Mouse (Mus musculus): ENCODE data around the gene Cep112.

Cep112 gene

DNA sequence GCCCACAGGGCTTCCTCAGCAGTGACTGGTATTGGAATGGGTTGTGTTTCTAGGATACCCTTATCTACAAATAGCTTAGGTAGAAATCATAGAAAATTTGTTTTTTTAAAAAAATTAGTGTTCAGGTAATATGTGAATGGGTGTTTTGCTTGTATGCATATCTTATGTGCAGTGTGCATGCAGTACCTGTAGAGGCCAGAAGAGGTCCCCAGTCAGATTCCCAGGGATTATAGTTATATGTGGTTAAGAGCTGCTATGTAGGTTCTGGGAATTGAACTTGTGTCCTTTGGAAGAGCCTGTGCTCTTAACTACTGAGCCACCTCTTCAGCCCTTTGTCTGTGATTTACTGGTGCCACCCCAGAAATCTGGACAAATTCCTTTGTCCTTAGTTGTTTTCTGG lies 22.2 kb downstream of the Cep112 start:
- DNase-seq (ENCODE audit: low read depth): no peak

- peak; percentile 55 for DNase-seq (ENCODE audit: low read depth)
These were observed 24.8 kb downstream of the Cep112 start for GRCm38 (mm10) chr11:108449811-108450210.

- DNase-seq (ENCODE audit: low read depth): no peak
These were observed 34.6 kb downstream of the Cep112 start for GRCm38 (mm10) chr11:108459599-108459998.

DNA sequence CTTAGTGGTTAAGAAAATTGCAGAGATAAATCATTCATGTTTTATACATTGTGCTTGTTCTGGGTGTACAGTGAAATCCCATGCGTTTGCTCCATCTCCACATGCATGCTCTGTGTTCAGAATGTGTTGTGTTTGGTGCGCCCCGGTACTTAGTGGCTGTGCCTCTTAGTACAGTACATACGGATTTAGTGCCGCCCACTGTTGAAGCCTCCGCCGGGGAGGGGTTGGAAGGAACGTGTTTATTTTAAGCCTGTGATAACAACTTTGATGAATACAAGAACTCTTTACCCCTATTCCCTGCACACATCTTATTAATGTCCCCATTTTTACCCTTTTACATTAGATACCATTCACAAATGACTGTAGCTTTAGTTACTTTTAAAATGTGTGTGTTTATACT lies 39.1 kb downstream of the Cep112 start:
- no peak for DNase-seq (ENCODE audit: low read depth)

DNA sequence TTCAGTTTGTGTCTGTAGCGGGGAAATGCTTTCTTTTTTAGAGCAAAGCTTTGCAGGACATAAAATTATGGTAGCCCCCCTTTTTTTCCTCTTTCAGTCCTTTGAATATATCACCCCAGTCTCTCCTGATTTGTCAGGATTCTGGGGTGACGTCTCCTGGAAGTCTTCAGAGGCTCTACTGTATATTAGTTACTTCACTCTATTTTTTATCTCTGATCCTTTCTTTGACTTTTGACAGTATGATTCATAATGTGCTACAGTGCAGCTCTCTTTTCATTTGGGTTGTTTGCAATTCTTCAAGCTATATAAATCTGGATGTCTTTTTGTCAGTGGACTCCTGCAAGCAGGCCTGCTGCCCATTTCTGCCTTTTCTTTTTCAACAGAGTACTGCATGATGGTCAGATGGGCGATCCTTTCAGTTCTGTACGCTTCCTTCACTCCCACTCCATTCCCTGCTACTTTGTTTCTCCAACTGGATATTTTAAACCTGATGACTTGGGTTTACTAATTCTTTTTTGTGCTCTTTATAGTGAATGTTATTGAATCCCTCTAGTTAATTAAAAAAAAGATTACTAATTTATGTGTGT lies 39.8 kb downstream of the Cep112 start:
- DNase-seq (ENCODE audit: low read depth): no peak

DNA sequence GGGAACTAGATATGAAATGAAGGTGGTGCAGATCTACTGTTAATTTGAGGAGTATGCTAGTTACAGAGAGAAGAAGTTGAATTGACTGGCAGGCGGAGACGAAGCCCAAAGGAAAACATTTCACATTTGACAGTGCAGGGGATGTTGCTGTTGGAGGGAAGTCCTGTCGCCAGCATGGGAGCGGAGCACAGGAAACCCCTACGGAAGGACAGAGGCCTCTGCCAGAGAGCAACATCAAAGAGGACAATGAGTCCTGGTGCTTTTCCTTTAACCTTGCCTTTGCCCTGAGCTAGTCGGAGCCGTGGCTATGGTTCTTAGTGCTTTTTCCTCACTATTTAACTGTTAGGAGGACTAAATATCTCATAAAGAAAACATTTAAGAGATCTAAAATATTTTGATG lies 50.7 kb downstream of the Cep112 start:
- no peak for DNase-seq (ENCODE audit: low read depth)

- DNase-seq (ENCODE audit: low read depth): no peak
These were observed 51.2 kb downstream of the Cep112 start for GRCm38 (mm10) chr11:108476226-108476625.

GRCm38 (mm10) chr11:108483976-108484375 lies 59.0 kb downstream of the Cep112 start:
- no peak for DNase-seq (ENCODE audit: low read depth)

DNA sequence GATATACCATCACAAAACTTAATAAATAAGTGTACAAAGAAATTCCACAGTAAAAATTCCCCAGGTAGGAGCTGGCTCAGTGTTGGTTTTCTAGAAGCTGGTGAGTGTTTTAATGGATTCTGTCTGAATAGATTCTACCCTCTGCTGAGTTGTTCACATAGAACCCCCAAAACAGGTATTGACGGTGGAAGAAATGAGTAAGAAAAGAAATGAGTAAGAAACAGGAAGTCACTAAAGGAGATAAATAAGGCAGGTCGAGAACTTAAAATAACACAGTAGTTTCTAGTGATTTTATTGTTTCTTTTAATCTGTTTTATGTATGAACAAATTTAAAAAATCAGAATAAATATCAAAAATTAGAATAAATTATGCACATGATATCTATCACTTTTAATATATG lies 63.3 kb downstream of the Cep112 start:
- no peak for DNase-seq (ENCODE audit: low read depth)

DNA sequence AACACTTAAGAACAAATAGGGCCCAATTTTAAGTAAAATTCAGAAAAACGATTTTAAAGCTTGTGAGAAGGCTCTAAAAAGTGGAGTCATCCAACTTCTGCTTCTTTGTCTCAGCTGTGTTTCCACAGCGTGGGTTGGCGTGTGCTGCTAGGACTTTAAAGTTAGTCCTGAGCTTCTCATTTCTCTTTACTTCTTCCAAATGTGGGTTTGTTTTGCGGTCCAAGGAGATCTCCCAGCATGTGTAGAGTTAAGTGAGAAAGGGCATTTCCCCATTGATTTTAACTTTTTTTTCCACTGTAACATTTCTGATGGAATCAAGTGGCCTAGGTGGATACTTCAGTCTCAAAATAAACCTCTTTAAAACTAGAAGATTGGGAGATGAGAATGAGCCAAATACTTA lies 64.9 kb downstream of the Cep112 start:
- no peak for DNase-seq (ENCODE audit: low read depth)

- no peak for DNase-seq (ENCODE audit: low read depth)
These were observed 83.2 kb downstream of the Cep112 start for GRCm38 (mm10) chr11:108508190-108508589.

DNA sequence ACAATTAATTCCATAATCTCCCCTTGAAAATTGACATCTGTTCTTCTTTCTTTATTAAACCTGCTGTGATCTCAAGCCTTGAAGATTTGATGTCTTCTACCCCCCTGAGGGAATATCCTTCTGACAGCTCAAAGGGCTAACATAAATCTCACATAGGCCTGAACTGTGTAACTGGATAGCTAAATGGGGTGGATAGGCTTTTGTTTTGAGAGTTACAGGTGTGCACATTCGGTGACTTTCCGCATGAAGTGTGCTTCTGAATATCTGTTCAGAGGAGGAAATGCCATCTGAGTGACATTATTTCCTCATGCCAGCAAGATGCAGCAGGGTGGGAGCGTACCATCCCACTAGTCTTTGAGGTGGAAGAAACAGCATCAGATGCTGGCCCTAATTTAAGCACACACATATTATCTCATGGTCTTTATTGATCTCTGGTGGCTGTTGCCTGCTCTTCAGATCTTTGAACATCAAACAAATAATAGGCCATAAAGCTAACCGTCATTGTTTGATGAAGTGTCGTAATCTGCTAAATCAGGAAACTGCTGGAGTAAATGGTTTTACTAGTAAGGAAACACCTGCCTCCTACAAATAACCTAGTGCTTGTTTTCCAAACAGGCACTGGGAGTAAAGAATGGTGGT lies 102.9 kb downstream of the Cep112 start:
- no peak for DNase-seq (ENCODE audit: low read depth)

GRCm38 (mm10) chr11:108532901-108533300 lies 107.9 kb downstream of the Cep112 start:
- DNase-seq (ENCODE audit: low read depth): no peak

DNA sequence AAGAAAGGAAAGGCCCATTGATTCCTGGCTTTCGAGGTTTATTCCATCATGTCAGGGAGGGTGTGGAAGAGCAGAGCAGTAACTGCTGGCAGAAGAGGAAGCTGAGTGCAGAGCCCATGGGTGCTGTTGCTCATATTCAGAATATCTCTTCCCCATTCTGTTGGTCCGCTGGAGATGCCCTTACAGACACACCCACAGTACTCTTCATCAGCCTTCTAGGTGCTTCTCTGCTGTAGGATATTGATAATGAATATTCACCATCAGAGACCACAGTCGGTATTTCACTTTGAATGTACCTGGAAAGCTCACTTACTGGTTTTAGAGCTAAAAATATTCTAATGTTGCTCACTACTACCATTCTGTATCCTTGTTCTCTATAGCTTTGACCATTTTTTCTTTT lies 109.0 kb downstream of the Cep112 start:
- no peak for DNase-seq (ENCODE audit: low read depth)

DNA sequence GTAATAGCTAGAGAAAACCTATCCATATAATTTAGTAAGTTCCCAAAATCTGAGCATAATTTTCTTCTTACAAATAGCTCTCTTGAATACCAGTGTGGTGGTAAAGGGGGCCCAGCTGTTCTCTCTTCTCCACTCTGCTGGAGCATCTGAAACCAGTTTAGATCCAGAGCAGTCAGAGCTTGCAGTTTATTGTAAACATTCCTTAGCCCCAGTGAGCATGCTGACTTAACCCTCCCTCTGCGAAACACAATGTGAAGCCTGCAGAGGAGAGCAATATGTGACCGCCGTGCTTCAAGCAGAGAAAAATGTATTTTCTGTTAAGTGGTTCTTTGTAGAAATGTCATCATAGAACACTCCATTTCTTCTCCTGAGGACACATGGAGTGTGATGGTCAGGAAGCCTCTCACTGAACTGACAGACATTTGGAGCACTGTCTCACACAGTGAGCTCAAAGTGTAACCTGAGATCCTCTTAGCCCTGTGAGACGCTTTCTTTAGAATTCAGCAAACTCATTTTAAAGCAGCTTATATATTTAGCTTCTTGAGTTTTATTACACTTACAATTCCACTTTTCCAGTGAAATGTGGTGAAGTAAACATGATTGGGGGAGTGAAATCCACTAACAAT lies 128.1 kb downstream of the Cep112 start:
- no peak for DNase-seq (ENCODE audit: low read depth)

DNA sequence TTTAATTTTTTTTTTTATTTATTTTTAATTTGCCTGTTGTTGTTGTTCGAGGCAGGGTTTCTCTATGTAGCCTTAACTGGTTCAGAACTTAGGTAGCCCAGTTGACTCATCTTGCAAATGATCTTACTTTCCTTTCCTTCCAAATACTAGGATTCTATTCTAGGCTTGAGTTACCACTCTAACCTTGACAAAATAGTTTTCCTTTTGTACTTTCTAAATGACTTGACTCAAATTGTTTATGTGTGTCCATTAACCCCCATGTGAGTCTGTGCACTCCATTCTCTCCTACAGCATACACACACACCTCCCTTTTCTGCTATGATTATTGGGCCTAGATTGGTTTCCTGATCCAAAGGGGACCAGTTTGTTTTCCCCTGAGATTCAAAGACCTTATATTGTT lies 128.9 kb downstream of the Cep112 start:
- DNase-seq (ENCODE audit: low read depth): no peak

- DNase-seq (ENCODE audit: low read depth): no peak
These were observed 133.6 kb downstream of the Cep112 start for GRCm38 (mm10) chr11:108558544-108558943.

GRCm38 (mm10) chr11:108559506-108559905 lies 134.5 kb downstream of the Cep112 start:
- DNase-seq (ENCODE audit: low read depth): no peak

DNA sequence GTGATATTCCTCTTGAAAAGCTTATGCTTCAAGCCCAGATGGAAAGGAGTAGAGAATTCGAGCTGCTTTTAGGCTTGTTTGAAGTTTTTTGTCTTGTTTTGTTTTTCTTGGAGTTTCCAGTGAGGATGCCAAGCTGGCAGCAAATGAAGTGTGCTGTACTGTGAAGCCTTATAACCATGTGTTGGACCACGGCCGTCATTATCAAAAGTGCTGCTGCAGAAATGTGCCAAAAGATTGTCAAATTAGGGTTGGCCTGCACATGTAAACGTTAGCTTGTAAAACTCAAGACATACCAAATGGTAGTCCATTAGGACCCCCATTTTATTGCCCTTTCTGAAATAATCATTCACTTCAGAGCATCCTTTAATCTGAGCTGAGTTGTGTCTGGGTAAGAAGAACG lies 137.1 kb downstream of the Cep112 start:
- DNase-seq (ENCODE audit: low read depth): no peak

GRCm38 (mm10) chr11:108586551-108587184 lies 161.7 kb downstream of the Cep112 start:
- DNase-seq (ENCODE audit: low read depth): no peak

DNA sequence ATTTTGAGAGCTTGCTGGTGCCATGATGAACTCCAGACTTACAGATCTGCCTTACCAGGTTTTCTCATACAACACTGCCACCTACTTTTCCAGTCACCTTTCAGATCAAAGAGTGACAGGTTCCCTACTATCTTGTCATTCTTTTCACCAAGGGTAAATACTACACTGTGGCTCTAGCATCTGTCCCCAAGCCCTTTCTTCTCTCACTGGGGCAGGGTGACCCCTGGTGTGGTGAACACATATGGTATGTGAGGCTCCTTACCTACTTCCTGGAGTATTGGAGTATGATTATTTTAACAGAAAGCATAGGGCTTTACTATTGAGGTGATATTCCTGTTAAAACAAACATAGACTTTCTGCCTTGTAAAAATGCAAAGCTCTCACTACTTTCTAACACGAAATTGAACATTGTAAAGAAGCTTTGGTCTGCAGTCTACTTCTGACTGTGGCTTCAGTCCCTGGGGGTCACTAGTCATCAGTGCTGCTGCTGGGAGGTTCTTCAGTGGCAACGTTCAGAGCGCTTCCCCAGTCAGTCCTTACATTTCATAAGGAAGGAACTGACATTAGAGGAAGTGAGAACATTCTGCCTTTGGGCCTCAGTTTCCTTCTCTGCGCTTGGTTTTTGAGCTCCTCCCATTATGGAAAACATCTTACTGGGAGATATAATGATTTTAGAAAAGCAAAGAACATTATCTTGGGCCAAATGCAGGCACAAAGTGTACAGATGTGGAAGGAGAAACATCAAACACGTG lies 168.4 kb downstream of the Cep112 start:
- no peak for DNase-seq (ENCODE audit: low read depth)

DNA sequence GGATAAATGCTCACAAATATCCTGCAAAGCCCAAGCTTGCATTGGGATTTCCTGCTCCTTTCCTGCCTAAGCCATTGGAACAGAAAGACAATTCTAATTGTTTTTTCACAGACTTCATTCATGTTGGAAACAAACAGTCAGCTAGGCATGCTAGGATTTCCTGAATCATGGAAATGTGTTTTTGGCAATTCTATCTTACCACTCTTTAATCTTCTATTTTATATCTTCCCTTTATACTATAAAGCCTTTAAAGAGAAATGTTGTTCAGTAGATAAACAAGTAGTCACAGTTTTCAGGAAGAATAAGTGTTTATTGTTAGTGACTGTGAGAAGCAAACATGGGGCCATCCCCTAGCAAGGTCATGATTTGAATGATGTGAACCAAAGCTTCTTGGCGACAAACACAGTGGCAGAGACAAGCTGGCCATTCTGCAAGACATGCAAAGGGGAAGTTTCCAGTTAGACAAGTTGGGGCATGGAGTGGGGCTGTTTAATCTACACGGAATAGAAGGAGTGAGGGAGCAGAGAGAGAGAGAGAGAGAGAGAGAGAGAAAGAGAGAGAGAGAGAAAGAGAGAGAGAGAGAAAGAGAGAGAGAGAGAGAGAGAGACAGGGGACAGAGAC lies 169.1 kb downstream of the Cep112 start:
- no peak for DNase-seq (ENCODE audit: low read depth)
